Mouse (Mus musculus): ENCODE data around the gene Pdzk1ip1.

GRCm38 (mm10) chr4:115096435-115097145 lies 8.1 kb downstream of the Pdzk1ip1 start:
- no peak for TF ChIP-seq EP300 (IDR thresholded peaks at IDR 0.05; ENCODE audit: low read length)
- no peak for TF ChIP-seq USF2 (conservative IDR thresholded peaks at IDR 0.05; ENCODE audit: low read depth, low read length)
